Mouse (Mus musculus): Measurements from ENCODE around the gene Trio. TPM values are rescaled to one million over a fixed set of nuclear protein-coding genes. Genes with fewer than 3 reads are reported as not detected.
A peak's percentile ranks its signal among the peaks of the same experiment; 100 is the strongest.

The Trio gene
- total RNA-seq, 2 experiments from 2014 or later, result 278 to 290 TPM

DNA sequence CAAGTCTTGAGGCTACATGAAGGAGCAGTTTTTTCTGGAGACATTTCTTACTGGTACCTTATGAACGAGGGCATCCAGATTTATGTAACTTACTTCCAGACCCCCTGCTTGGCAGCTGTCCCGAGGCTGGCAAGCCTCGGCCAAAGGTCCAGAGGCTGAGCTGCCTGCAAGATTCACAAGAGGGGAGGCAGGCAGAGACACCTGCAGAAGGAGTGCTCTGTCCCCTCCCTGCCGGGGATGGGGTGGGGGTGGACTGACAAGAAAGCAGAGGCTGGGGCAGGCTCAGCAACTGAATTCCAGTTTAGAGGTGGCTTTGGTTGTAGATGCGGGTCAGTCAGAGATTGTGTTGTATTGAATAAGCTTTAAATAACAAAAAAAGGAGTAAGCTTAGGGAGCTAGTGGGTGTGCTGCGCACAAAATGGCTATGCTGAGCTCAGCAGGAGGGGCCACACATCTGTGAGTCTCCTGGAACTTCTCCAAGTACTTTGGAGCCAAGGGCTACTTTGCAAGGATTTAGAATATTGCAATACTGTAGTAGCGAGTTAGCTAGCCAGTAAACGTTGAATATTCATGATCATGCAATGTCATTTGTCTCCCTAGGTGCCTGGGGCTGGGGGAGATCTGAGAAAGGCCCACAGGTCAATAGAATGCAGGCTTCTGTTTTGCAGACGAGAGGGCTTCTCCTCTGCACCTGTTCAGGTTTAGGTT lies 15.7 kb upstream of the Trio start:
- peak; percentile 17 for DNase-seq
- intact Hi-C loops (cut with DNase I), result no loop called here

DNA sequence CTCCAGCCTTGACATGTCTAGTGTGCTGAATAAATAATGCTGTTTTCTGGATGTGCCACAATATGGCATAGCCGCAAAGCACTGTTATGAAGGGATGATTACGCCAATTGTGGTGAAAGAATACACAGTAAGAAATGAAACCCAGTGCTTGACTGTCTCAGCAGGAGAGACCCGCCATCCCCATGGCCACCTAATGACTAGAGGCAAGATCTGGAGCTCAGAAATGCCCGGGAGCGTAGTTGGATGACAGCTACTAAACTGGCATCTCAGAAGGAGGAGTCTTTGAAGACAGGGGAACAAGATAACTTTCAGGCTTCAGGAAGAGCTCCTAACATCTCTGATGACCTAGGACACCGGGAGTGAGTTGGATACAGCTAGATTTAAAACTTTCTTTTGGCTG lies 12.0 kb upstream of the Trio start:
- intact Hi-C loops (cut with DNase I), result no loop called here

DNA sequence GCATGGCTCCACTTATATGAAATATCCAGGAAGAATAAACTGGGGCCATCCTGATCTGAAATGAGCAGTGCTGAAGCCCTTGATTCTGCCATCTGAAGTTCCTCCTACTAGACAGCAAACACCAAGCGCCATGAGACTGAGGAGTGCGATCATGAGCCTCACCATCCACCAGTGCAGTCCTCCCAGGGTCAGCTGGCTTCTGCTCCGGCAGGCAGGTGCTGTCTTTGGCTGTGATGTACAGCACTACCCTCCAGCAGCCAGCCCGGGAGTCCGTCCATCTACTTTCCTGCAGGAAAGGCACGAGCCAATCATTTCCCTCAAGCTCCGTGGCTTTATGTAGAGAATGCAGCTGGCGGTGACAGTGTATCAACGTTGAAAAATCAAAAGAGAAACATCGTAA lies 10.0 kb upstream of the Trio start:
- peak; percentile 42 for DNase-seq
- intact Hi-C loops (cut with DNase I), result no loop called here

More for the DNA sequence above, 12.0 kb upstream of the Trio start:
- DNase-seq, result no peak

DNA sequence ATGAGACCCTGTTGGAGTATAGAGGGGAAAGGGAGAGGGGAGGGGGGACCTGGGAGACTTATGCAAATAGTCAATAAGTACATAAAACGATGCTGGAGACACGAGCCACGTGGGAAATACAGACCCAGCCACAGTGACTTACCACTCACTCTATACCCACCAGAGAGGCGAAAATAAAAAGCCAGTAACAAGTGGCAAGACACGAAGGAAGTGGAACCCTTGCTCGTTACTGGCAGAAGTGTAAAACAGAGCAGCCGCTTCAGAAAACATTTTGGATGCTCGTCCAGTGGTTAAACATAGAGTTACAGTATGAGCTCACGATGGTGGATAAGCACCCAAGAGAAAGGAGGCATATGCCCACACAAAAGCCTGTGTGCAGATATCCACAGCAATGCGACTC lies 9.0 kb upstream of the Trio start:
- no peak for DNase-seq
- intact Hi-C loops (cut with DNase I), result no loop called here

DNA sequence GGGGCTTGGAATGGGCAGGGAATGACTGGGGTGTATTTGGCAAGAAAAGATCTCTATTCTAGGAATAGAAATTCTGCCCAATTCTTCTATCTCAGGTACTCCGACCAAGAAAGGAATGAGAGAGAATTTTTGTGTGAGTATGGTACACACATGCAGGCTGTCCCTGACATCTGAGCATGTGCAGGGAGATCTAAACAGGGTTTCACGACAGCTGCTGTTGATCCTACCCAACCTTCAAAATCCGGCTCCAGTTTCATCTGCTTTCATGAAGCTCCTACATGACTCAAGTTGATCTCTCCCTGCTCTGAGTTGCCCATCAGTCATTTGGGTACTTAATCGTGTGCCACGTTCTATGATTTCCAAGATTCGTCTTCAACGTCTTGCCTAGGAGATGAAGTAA lies 3.7 kb upstream of the Trio start:
- intact Hi-C loops (cut with DNase I), result loop anchor here (5.0 to 10.0 kb wide), 2 partner anchors 112 to 125 kb away; no protein-coding TSS in a partner anchor
- no peak for DNase-seq

DNA sequence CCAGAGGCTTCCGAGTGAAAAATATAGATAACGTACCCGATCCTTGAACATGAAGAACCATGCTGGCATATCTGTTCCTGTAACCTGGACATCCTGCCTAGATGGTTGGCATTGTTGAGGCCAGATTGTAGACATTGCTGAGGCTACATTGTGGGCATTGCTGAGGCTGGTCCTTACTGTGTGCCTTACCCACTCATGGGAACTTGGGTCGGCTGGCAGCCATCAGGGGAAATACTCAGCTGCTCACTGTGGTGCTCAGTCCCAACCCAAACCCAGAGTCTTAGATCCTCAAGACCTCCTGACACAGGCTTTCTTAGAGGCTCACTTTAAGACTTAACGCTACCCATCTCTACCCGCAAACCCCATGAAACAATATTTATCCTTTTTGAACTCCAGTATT lies 2.9 kb upstream of the Trio start:
- intact Hi-C loops (cut with DNase I), result loop anchor here (5.0 to 10.0 kb wide), 2 partner anchors 111 to 126 kb away; no protein-coding TSS in a partner anchor
- DNase-seq, result no peak

DNA sequence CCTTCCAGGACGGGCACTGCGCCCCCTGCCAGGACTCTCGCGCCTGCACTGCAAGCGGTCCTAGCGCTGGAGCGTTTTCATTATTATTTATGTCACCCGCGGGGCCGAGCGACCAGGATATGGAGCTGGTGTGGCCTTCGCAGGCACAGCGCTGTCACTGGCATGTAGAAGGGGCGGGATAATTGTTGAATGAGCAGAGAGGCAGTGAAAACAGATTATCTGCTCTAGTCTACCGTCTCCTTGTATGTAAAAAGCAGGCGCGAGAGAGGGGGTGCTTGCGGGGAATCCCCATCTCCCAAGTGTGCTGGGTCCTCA lies 476 bp upstream of the Trio start:
- no peak for DNase-seq
- intact Hi-C loops (cut with DNase I), result loop anchor here (5.0 to 10.0 kb wide), 2 partner anchors 109 to 129 kb away; no protein-coding TSS in a partner anchor

DNA sequence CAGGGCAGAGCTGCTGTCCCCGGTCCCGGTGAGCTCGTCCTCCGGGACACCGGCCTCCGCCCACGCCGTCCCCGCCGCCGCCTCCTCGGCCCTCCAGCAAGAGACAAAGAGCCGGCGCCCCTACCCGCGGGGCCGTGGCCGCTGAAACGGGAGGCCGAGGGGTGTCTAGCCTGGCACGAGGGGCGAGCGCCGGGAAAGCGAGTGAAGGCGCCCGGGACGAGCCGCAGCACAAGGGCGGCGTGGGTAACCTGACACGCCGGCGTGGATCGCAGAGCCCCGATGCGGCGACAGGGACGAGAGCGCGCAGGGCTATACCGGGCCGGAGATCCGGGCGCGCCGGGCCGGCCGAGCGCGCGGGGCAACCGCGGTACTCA lies 696 bp downstream of the Trio start:
- intact Hi-C loops (cut with DNase I), result loop anchor here (5.0 to 10.0 kb wide), 3 partner anchors 83 to 130 kb away; no protein-coding TSS in a partner anchor
- DNase-seq, result peak; percentile 50

DNA sequence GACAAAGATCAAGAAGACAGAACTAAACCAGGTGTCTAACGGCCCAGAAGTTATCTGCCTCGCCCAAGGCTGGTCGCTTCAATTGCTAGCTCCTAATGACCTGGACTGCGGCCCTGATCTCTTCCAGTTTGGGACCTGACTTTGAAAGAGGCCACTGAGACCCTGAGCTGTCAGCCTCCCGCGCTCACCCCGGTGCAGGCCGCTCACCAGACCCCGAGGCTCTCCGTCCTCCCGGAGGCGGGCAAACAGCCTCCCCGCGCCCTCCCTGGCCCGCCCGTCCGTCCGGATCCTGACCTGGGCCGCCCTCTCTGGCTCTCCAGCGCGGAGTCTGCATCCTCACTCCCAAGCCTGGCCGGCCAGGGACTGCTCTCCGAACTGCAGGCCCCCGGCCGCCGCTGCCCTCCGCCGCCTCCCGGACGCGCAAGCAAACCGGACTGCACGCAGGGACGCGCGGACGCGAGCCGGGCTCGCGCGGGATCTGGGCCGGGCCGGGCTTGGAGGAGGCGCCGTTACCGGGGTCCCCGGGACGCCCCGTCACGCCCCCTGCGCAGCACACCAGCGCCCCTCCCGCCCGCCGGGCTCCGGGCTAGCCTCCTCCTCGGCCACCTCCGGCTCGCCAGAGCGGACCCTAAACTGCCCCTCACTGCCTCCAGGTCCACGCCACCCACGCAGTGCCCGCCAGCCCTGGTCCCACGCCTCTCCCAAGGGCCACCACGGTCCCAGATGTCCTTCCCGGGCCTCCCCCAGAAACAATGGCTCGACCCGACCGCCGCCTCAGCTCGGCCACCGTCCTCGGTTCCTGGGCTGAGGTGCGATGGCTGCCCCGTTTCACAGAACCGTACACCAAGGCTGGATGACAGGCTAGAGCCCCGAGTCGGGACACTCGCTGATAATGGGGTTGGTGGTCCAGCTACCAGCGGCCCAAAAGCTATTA lies 1.4 kb downstream of the Trio start:
- DNase-seq, result peak; percentile 66
- intact Hi-C loops (cut with DNase I), result loop anchor here (5.0 to 10.0 kb wide), 2 partner anchors 82 to 131 kb away; no protein-coding TSS in a partner anchor

DNA sequence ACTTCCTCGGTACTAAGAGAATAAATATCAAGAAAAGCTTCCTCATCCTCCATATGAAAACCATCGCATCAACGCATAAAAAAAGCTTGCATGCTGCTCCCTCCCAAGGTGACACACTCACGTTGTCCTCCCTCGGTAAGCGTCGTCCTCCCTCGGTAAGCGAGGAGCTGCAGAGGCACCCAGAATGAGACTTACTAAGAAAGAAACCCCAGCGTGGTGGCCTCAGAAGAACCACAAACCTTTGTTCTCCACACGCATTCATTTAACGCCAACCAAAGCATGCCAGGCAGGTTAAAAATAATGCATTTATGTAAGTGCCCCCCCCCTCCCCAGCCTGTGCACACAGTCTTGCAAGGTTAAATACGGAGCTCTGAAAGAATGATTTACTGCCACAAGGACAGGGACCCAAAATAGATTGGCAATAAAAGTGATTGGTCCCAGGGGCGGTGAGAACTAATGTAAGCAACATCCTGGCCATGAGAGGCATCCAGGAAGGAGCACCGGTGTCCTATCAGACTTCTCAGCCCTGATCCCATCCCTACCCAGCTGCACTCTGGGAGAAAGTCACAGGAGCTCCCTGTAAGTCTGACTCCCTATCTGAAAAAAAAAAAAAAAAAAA lies 3.9 kb downstream of the Trio start:
- intact Hi-C loops (cut with DNase I), result loop anchor here (5.0 to 10.0 kb wide), 2 partner anchors 79 to 133 kb away; no protein-coding TSS in a partner anchor
- DNase-seq, result no peak

DNA sequence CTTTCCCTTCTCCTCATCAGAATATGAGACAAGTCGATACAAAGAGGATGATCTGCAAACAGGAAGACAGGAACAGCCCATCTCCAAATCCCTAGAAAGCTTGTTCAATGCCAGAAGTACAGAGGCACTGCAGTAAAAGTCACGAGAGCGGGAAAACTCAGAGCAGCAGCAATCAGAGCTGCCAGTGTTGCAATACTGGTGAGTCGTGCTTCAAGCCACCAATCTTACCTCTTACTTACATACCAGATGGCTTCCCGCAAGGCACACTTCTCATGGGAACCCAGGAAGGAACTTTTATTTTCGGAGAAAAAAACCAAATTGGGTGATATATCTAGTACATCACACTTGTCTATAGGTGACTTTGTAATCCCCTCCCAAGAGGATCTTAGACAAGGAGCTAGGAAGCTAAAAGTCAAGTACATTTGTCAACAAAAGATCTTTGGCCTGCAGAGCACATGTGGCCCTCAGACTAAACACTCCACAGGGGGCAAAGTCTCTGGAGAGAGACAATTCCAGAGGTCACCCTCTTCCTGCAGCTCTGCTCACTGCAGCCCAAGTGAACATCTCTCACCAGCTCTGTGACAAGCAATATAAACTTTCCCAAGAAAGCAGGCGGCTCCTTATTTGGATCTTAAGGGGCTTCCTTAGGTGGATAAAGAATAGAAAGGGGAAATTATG lies 6.1 kb downstream of the Trio start:
- no peak for DNase-seq

DNA sequence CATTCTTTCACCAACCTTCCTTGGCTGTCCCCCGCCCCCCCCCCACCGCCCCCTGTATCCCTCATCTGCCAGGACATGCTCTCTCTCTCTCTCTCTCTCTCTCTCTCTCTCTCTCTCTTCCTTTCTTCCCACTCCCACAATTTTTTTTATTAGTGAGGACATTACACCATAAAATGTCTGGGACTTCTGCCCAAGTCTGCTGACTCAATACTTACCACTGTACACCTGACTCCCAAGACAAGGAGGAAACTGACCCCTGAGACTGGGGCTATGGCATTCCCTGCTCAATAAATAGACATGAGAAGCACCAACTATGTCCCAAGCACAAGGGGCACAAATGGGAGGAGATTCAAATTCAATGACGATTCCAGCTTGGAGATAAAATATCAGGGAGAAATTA lies 18.1 kb downstream of the Trio start:
- no peak for DNase-seq
- intact Hi-C loops (cut with DNase I), result no loop called here

More for the DNA sequence above, 6.1 kb downstream of the Trio start:
- intact Hi-C loops (cut with DNase I), result loop anchor here (5.0 to 10.0 kb wide), 2 partner anchors 77 to 135 kb away; no protein-coding TSS in a partner anchor

DNA sequence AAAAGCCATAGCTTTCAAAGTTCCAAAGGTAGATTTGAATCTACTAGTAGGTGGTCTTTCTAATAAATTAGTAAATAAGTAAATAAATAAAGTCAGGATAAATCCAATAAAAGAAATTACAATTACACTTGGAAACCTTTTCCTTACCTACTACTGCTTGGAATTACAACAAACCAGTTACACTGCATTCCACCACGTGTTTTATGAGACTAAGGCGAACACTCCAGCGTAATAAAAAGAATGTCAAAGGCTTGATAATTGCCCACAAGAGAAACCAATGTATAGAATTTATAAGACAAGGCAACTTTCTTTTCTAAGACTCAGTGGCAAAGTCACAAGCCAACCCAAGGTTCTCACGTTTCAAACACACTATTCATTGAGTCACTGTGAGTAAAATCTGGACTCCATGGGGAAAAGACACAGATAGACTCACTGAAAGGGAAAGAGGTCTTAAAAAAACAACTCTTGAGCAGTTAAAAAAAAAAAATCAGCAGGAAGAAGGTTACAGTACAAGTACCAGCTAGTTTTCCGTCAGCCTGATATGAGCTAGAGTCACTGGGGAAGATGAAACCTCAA lies 21.4 kb downstream of the Trio start:
- intact Hi-C loops (cut with DNase I), result no loop called here
- no peak for DNase-seq

DNA sequence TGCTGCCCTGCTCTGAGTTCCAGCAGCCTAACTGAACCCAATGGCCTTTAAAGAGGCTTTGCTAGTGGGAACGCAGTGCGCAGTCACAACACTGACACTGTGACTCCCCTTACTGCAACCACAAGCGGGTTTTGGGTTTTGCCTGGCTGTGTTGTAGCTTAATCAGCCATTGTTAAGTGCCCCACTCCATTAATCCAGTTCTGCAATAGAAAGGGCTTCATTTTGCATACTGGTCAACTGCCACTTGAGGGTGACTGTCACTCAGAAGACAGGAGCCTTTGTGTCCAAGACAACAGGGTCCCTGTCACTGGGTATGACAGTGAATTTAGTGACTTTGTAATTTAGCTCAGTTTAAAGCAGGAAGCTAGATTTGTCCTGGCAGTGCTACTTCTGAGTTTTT lies 23.1 kb downstream of the Trio start:
- intact Hi-C loops (cut with DNase I), result no loop called here
- DNase-seq, result no peak

DNA sequence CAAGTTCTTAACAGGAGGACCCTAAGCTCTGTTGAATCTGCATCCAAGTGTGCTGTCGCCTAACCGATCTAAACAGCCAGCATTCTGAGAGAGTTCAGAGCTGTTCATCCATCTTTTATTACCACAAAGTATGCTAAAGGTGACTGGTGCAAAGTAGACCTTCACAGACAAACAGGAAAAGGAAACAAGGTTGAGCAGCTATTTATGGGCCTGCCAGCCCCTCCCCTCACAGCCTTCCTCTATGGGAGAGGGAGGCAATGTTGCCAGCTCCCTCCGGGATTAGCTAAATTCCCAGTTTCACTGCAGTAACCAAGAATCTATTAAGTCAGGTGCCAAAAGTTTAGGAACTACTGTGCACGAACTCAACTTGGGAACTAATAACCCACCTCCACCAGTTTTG lies 24.3 kb downstream of the Trio start:
- DNase-seq, result no peak
- intact Hi-C loops (cut with DNase I), result no loop called here

DNA sequence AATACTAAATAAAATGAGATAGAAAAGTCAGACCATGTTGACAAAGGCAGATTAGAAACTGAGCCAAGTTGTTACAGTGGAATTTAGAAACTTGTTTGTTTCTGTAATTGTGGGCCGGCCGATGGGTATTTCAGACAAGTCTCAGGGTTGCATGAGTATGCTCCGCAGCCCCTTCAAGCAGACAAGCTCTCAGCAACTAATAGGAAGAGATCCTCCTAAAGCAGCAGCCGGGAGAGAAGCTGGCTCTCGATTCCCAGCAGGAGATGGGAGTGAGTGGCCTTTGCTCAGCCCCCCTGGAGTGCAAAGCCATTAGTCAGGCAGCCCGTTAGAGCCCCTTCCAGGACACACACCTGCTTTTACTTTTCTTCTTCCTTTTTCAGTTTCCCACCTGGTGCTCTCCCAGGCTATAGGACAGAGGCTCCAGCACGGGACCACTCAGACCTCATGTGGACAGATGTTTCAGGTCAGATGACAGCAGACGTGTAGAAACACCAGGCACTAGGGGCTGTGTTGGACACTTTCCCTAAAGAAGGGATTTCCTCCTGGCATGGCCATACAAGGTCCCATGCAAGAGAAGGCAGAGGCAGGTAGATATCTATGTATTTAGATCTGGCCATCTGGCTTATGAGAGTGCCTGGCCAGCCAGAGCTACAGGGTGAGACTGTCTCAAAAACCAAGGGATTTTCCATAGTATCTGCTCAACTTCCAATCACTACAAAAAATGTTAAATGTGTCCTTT lies 26.9 kb downstream of the Trio start:
- DNase-seq, result no peak
- intact Hi-C loops (cut with DNase I), result no loop called here

DNA sequence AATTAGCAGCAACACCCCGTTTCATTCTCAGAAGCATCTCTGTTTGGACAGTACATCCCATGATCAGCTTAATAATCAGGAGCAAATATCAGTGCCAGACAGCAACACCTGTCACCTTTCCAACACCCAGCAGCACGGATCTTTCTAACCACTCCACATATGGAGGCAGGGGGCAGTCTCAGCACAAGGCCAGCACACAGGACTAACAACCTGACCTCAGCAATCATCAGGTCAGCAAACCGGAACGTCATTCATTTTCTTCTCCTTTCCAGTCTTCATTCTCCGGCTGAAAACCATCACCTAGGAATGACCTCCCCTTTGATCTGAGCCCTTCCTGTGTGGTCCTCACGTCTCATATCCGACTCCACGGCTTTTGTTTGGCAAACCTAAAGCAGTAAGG lies 27.7 kb downstream of the Trio start:
- intact Hi-C loops (cut with DNase I), result no loop called here
- DNase-seq, result no peak

DNA sequence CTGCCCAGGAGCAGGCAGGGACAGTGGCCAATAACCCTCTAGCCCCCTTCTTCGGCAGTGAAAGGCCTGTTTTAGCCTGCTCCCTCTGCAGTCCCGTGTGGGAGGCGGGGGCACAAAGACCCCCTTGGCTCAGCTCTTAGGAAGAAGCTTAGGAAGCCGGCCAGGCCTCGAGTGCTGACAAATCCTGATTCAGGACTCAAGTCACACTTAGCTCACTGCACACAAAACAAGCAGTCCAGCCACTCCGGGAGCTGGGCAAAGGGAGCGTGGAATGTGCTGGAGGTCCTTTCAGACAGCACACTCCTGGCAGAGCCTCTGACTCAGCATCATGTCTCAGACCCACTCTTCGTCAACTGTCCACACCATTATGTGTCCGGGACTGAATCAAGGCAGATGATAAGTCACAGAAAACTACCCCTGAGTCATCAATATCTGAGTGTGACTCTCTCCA lies 28.2 kb downstream of the Trio start:
- intact Hi-C loops (cut with DNase I), result no loop called here
- peak; percentile 86 for DNase-seq

DNA sequence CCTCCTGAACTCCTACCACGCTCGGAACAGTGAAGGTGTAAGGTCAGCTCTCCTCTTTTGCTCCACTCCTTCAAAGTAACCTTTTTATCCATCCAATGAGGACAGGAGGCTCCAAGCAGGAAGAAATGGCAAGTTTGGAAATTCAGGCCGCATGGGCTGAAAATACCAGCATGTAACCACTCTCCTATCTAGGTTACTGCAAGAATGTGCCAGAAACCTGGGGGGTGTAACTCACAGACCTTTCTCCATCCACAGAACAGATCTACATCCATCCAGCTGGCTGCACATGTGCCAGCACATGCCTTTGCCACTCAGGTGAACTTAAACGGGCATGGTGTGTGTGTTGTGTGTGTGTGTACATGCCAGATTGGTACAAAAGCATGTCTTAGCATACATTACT lies 28.9 kb downstream of the Trio start:
- DNase-seq, result no peak

DNA sequence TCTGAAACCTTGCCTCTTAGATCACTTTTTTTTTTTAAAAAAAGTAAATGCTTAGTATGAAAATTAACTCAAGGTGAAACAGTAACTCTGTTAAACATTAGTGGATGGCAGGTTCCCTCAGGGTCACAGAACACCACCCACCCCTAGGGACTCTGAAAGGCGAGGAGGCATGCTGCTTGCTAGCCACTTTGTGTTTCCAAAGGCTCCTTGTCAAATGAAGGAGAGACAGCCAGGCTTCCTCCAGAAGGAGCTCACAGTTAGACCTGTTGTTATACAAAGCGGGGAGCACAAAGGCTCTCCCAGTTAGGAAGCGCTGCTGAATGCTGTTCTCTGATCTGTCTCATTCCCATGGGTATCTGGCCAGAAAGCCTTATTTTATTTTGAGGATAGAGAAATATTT lies 30.2 kb downstream of the Trio start:
- intact Hi-C loops (cut with DNase I), result no loop called here
- no peak for DNase-seq

More for the DNA sequence above, 28.9 kb downstream of the Trio start:
- intact Hi-C loops (cut with DNase I), result no loop called here

Data from left cerebral cortex, postnatal 4 days (tissue).